Mouse (Mus musculus) neural tube, embryonic 11.5 days (tissue): ENCODE measurements at regions not wholly inside any gene's neighbourhood (a gene's known extent, or its start where the extent isn't known, plus 50 kb on each side); places are given as distances from the start of the nearest gene placed in this dataset.
"Not testable (repeated sequence)": the region's sequence is repeated elsewhere in the genome, so short reads cannot be mapped to it uniquely, and the experiment has no call there.

Source experiments
- ATAC-seq: fragments of 200-750 bp; cut with Nextera tagmentation; 2 replicates; pipeline ENCODE4 v1.8.0; 2017; ENCODE audit warnings: moderate number of reproducible peaks, mild to moderate bottlenecking, moderate TSS enrichment, moderate library complexity; ENCODE audit not compliant: insufficient read depth, low FRiP score, low TSS enrichment
- DNase-seq: peaks from one replicate; pipeline ENCODE4 v3.0.0-alpha.2; 2015; ENCODE audit warnings: low spot score
- H3K27ac ChIP-seq: fragments of 300-500 bp; sonication (generic); 2 replicates; pipeline ENCODE4 v1.5.1; 2014; ENCODE audit warnings: low read depth, mild to moderate bottlenecking, low read length
- H3K27me3 ChIP-seq: fragments of 300-500 bp; sonication (generic); 2 replicates; pipeline ENCODE4 v1.6.1; 2014; ENCODE audit warnings: mild to moderate bottlenecking, low read length, mixed read lengths; ENCODE audit not compliant: control insufficient read depth, insufficient read depth
- H3K36me3 ChIP-seq: fragments of 300-500 bp; sonication (generic); 2 replicates; pipeline ENCODE4 v1.6.1; 2014; ENCODE audit warnings: mild to moderate bottlenecking, low read length, moderate library complexity, mixed read lengths; ENCODE audit not compliant: control insufficient read depth, insufficient read depth
- H3K4me1 ChIP-seq: fragments of 300-500 bp; sonication (generic); 2 replicates; pipeline ENCODE4 v1.6.1; 2014; ENCODE audit warnings: low read length, mixed read lengths; ENCODE audit not compliant: control insufficient read depth, insufficient read depth
- H3K4me2 ChIP-seq: fragments of 300-500 bp; sonication (generic); 2 replicates; pipeline ENCODE4 v1.6.1; 2014; ENCODE audit warnings: low read depth, mild to moderate bottlenecking, moderate library complexity
- H3K4me3 ChIP-seq: fragments of 300-500 bp; sonication (generic); 2 replicates; pipeline ENCODE4 v1.5.1; 2014; ENCODE audit warnings: low read depth, low read length
- H3K9ac ChIP-seq: fragments of 300-500 bp; sonication (generic); 2 replicates; pipeline ENCODE4 v1.6.1; 2014; ENCODE audit warnings: mild to moderate bottlenecking, low read length
- H3K9me3 ChIP-seq: fragments of 300-500 bp; sonication (generic); 2 replicates; pipeline ENCODE4 v1.6.1; 2016; ENCODE audit warnings: low read length; ENCODE audit not compliant: control insufficient read depth
- WGBS: fragments of 180-500 bp; shearing (Covaris S2); extraction: QIAGEN DNeasy Blood & Tissue Kit; methylation state at CpG from one replicate; pipeline ENCODE4 v1.1.7; 2014; 5-methylcytosine and 5-hydroxymethylcytosine counted together

DNA sequence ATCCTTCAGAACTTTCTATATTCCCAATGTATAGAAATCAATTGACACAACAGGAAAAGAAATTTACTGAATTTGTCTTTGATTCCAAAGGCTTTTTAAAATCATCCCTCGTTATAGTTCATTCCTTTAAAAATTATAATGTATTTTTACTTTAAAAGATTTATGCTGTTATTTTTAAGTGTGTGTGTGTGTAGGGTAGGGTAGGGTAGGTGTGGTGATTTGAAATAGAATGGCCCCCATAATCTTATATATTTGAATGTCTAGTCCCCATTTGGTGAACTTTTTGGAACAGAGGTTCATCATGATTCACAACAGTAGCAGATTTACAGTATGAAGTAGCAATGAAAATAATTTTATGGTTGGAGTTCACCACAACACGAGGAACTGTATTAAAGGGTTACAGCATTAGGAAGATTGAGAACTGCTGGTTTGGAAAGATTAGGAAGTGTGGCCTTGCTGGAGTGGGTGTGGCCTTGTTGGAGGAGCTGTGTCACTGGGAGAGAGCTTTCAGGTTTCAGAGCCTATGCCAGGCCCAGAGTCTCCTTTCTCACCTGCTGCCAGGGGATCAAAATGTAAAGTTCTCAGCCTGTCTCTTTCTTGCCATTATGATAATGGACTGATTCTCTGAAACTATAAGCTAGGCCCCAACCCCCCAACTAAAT lies 88.7 kb upstream of the Immp2l start:
- no peak overlapping the region for H3K4me2 ChIP-seq
- no peaks in the 10 kb centered on the region for H3K4me1 ChIP-seq
- ATAC-seq = no peak
- H3K36me3 ChIP-seq = no peaks in the 10 kb centered on the region
- H3K4me3 ChIP-seq = no peak overlapping the region
- no peak overlapping the region for H3K27ac ChIP-seq
- H3K9ac ChIP-seq = no peak overlapping the region
- no peaks in the 10 kb centered on the region for H3K9me3 ChIP-seq
- no peaks in the 10 kb centered on the region for H3K27me3 ChIP-seq
- WGBS = 89% methylated on average over 2 of the region's 2 CpGs
- no peak for DNase-seq

DNA sequence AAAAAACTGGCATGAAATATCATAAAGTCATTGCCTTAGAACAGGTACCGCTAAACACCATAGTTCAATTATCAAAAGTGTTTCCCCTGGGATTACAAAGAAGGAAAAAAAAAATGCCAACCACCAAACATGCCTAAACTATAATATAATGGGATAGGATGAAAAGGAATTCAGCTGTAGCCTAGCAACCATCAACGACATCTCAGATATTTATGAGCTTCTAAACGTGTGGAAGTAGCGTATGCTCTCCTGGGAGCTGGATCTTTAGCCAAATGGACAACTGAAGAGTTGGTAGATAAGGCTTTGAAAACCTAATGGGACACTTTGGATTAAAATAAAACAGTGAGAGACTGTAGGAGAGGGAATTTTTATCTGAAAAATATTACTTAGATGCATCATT lies 86.9 kb upstream of the Immp2l start:
- no peaks in the 10 kb centered on the region for H3K27me3 ChIP-seq
- no peaks in the 10 kb centered on the region for H3K4me1 ChIP-seq
- no peak for ATAC-seq
- H3K27ac ChIP-seq = no peak overlapping the region
- no peak overlapping the region for H3K4me2 ChIP-seq
- WGBS = 45% methylated on average over 4 of the region's 4 CpGs
- no peaks in the 10 kb centered on the region for H3K36me3 ChIP-seq
- DNase-seq = no peak
- no peaks in the 10 kb centered on the region for H3K9me3 ChIP-seq
- H3K9ac ChIP-seq = no peak overlapping the region
- no peak overlapping the region for H3K4me3 ChIP-seq

DNA sequence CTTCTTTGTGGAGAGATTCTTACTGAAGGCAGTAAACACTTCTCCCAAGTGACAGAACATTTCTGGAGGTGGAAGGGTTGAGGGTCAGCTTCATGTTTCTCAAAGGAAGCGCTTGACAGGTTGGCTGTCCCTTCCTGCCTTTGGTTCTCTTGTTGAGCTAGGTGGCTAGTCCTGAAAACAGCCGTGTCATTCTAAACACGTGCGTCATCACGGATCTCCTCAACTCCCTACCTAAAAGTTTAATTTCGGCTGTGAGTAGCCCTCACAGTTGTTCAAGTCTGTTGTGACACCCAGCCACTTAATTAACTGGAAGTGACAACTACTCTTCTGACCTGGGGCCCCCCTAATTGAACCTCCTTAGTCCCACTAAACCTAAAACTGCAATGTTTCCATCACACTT lies 77.0 kb upstream of the Immp2l start:
- no peak overlapping the region for H3K9ac ChIP-seq
- no peaks in the 10 kb centered on the region for H3K27me3 ChIP-seq
- H3K4me2 ChIP-seq = no peak overlapping the region
- H3K4me3 ChIP-seq = no peak overlapping the region
- DNase-seq = no peak
- H3K4me1 ChIP-seq = no peaks in the 10 kb centered on the region
- no peak for ATAC-seq
- WGBS = 81% methylated on average over 6 of the region's 6 CpGs
- H3K36me3 ChIP-seq = no peaks in the 10 kb centered on the region
- H3K9me3 ChIP-seq = no peaks in the 10 kb centered on the region
- no peak overlapping the region for H3K27ac ChIP-seq

DNA sequence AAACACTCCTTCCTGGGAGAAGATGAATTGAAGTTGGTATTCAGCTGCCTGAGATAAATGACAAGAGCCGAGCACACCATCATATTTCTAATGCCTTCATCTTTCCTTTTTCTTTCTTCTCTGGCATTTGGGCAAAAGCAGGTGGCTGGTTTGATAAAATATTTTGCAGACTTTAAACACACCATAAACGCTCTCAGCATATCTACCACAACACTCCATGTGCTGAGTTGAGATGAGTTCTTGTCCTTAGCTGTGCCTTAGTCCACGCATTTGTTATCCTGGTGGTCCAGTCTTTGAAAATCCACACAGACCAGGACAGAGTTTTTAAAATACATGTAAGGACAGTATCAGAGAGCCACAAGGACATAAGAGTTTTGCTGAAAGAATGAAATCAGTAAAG lies 74.3 kb upstream of the Immp2l start:
- no peak for ATAC-seq
- Histone ChIP-seq H3K27me3 (no peaks in the 10 kb centered on the region), H3K4me1 (no peaks in the 10 kb centered on the region), H3K4me2 (no peak overlapping the region), H3K36me3 (no peaks in the 10 kb centered on the region), H3K9ac (no peak overlapping the region), H3K27ac (no peak overlapping the region), H3K4me3 (no peak overlapping the region), H3K9me3 (no peaks in the 10 kb centered on the region)
- no peak for DNase-seq
- 84% methylated on average over 3 of the region's 3 CpGs for whole genome bisulfite sequencing

DNA sequence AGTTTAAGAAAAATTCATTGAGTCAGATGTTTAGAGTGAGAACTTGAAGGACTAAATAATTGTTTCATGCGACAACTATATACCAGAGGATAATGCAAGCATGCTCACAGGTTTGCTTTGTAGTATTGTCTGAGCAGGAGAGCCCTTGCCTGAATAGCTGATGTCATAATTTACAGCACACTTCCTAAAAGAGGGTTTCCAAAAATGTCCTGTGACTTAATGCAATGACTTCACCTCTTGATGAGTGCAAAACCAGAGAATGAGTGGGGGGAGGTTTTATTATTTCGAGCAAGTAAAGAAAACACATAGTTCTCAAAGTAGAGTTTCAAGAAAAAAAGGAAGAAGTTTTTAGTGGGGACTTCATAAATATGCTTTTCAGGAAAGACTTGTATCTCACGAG lies 65.4 kb upstream of the Immp2l start:
- H3K4me3 ChIP-seq = no peak overlapping the region
- WGBS = 84% methylated on average over 3 of the region's 3 CpGs
- ATAC-seq = no peak

DNA sequence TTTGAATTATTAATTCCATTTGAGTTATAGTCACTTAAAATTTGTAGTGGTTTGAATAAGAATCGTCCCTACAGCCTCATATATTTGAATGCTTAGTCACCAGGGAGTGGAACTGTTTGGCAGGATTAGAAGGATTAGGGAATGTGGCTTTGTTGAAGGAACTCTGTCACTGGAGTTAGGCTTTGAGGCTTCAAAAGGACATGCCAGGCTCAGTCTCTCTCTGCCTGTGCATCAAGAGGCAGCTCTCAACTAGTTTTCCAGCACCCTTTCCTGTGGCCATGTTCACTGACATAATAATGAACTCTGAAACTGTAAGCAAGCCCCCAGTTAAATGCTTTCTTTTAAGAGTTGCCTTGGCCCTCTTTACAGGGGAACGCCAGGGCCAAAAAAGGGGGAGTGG lies 58.9 kb upstream of the Immp2l start:
- WGBS = 74% methylated on average over 2 of the region's 2 CpGs

More for the DNA sequence above, 65.4 kb upstream of the Immp2l start:
- H3K4me2 ChIP-seq = no peak overlapping the region
- H3K36me3 ChIP-seq = no peaks in the 10 kb centered on the region
- H3K27ac ChIP-seq = no peak overlapping the region
- no peaks in the 10 kb centered on the region for H3K27me3 ChIP-seq
- DNase-seq = no peak
- no peak overlapping the region for H3K9ac ChIP-seq
- H3K4me1 ChIP-seq = no peaks in the 10 kb centered on the region
- no peaks in the 10 kb centered on the region for H3K9me3 ChIP-seq

DNA sequence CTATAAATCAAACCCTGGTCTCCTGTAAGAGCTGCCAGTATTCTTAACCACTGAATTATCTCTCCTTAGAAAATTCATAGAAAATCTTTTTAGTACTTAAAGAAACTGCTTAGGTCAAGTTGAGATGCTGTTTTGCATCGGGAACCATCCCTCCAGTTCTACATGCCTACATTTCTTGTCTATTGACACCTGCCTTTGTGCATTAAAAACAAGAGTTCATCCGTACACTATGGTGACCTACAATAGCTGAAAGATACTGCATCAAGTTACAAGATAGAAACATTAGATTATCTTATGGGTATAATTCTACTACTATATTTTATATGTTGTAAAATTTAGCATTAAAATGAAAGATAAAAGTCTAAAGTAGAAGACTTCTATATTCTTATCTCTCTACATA lies 57.6 kb upstream of the Immp2l start:
- H3K4me1 ChIP-seq = no peaks in the 10 kb centered on the region
- no peaks in the 10 kb centered on the region for H3K9me3 ChIP-seq
- no peaks in the 10 kb centered on the region for H3K27me3 ChIP-seq
- 89% methylated on average over 2 of the region's 2 CpGs for WGBS
- no peak overlapping the region for H3K27ac ChIP-seq
- no peak for ATAC-seq
- no peaks in the 10 kb centered on the region for H3K36me3 ChIP-seq
- no peak for DNase-seq
- no peak overlapping the region for H3K9ac ChIP-seq
- no peak overlapping the region for H3K4me2 ChIP-seq
- H3K4me3 ChIP-seq = no peak overlapping the region

More for the DNA sequence above, 58.9 kb upstream of the Immp2l start:
- Histone ChIP-seq H3K27me3 (no peaks in the 10 kb centered on the region), H3K4me2 (no peak overlapping the region), H3K9ac (no peak overlapping the region), H3K4me3 (no peak overlapping the region), H3K27ac (no peak overlapping the region), H3K9me3 (no peaks in the 10 kb centered on the region), H3K4me1 (no peaks in the 10 kb centered on the region), H3K36me3 (no peaks in the 10 kb centered on the region)
- ATAC-seq (no peak), DNase-seq (no peak)

DNA sequence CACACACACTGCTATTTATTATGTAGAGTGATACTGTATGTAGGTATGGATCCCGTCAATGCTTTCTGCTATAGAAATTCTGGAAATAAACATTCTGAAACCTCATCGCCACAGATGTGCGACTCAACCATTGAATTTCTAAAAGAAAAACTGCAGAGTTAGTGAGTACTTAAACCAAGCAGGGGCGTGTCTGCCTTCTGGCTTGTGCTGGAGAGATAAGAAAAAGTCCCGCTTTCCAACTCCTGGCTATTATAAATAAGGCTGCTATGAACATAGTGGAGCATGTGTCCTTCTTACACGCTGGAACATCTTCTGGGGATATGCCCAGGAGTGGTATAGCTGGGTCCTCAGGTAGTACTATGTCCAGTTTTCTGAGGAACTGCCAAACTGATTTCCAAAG lies 57.2 kb upstream of the Immp2l start:
- not testable (repeated sequence) for H3K9me3 ChIP-seq, H3K4me3 ChIP-seq, H3K4me2 ChIP-seq, H3K27me3 ChIP-seq, DNase-seq, H3K9ac ChIP-seq, H3K36me3 ChIP-seq, ATAC-seq, H3K4me1 ChIP-seq, H3K27ac ChIP-seq
- WGBS = 89% methylated on average over 6 of the region's 6 CpGs

DNA sequence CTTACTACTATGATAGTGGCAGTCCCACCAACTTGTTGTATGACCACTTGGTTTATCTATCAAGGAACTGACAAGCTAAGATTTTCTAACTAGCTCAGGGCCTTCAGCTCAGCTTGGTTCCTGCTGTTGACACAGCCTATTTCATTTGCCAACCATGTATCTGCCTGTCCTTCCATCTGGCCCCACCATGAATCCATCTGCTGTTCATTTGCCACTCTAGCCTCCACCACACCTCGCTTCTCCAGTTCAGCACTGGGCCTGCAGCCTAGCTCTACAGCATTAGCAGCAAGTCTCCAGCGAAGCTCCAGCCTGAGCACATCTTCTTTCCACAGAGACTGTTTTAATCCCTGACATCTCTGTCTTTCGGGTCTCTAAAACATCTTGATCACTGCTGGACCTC lies 51.0 kb upstream of the Immp2l start:
- Histone ChIP-seq H3K9me3 (no peaks in the 10 kb centered on the region), H3K27ac (no peak overlapping the region), H3K4me2 (no peak overlapping the region), H3K4me1 (no peaks in the 10 kb centered on the region), H3K4me3 (no peak overlapping the region), H3K36me3 (no peaks in the 10 kb centered on the region), H3K9ac (no peak overlapping the region), H3K27me3 (no peaks in the 10 kb centered on the region)
- no peak for ATAC-seq
- WGBS = 84% methylated on average over 3 of the region's 3 CpGs
- DNase-seq = no peak
